Mouse (Mus musculus) brain, embryonic 14.5 days (tissue): Measurements from ENCODE around the gene Bcar1. TPM values are rescaled to one million over a fixed set of nuclear protein-coding genes. Genes with fewer than 3 reads are reported as not detected.

Source experiments
- DNase-seq: peaks from one replicate; pipeline ENCODE4 v3.0.0-alpha.2; 2011; ENCODE audit warnings: low read depth
- CTCF ChIP-seq: fragments of 200-500 bp; IDR thresholded peaks from 2 replicates; pipeline ENCODE4 v1.5.1; 2012; ENCODE audit warnings: inconsistent platforms, mild to moderate bottlenecking, moderate library complexity, borderline replicate concordance; ENCODE audit not compliant: insufficient read depth, insufficient read length; ENCODE audit errors: extremely low read depth
- POLR2A ChIP-seq: fragments of 200-500 bp; IDR thresholded peaks from 2 replicates; pipeline ENCODE4 v1.6.1; 2012; ENCODE audit warnings: mild to moderate bottlenecking, inconsistent platforms, borderline replicate concordance; ENCODE audit not compliant: poor library complexity, insufficient read depth, insufficient read length, severe bottlenecking; ENCODE audit errors: extremely low read depth
- polyA plus RNA-seq: library from polyadenylated mRNA; depleted of rRNA; stranded (reverse); fragments of >200 nt; gene quantifications from 2 replicates; pipeline ENCODE4 v1.2.3, GENCODE M21; 2012

Bcar1 gene
- polyA plus RNA-seq, 1 experiment, result 101 TPM

DNA sequence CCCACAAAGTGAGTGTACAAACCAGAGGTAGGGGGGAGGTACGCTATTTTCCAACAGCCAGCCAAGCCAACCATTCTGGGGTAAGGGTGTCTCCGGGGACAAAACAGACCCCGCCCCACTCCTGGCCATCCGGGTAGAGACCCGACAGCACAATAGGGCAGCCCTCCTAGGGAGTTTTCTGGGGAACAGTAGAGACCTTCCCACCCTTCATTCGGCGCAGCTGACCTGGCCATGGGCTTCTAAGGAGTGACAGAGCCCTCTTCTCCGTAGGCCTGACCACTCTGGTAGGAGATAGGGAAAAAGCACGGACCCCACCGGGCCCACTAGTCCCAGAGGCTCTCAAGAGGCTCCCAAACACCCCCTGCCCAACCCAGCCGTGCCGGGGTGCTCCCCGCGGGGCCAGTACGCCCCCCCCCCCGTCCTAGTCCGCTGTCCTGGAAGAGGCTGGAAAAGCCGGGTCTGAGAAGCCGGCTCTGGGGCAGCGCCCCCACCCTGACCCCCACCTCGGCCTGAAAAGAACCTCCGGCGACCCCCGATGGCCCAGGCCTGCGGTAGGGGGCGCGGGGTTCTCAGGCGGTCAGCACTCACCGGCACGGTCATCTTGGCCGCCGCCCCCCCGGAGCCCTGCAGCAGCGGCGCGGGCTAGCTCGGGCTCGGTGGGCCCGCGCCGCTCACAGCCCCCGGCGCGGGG lies 363 bp downstream of the Bcar1 start:
- no peak for TF ChIP-seq POLR2A
- TF ChIP-seq CTCF, result no peak
- DNase-seq, result peak; percentile 59

DNA sequence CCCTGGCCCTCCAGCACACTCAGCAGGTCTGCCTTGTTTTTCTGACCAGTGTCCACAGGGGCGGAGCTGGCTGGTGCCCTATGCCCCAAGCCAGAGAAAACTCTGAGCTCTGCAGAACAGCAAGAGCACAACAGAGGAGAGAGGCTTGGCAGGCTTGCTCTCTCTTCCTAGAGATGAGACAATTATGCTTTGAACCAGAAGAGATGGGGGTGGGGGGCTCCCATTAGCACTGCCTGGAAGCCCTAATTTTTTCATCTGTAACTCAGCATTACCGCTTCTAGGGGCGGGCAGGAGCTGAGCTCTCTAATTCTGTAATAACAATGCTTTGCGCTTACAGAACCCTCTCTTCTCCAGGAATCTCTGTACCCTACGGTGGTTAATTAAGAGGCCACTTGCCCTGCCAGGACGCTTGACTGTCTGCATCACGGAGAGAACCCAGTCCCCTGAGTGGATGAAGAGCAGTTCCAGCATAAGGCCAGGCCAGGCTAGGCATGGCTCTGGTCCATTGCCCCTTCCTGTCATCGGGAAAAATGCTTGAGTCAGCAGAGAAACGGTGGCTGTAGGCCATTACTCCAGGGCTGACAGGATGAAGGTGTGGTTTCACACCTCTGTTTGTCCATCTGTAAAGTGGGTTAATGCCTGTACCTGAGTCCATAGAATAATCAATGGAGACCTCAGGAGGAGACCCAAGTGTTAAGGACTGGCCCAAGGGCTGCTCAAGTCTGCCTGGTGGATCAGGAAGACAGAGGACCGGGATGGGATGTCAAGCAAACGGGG lies 1.2 kb downstream of the Bcar1 start:
- TF ChIP-seq CTCF, result no peak
- no peak for TF ChIP-seq POLR2A
- DNase-seq, result peak; percentile 81

DNA sequence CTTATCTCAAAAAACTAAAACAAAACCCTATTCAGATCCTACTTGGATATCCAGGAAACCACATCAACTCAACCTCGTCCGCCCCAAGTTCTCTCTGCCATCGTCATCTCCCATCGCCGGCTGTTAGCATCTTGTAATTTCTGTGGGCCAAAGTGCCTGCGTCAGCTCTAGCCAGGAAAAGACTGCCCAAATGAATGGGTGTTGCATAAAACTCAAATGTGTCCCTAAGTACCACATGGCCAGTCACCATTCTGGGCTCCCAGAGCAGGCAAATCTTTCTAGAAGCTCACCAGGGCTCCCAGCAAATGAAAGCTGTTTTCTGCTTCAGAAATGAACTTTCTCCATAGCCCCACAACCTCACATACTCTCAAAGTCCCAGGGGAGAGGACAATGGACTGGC lies 2.1 kb downstream of the Bcar1 start:
- TF ChIP-seq POLR2A, result no peak
- no peak for DNase-seq

DNA sequence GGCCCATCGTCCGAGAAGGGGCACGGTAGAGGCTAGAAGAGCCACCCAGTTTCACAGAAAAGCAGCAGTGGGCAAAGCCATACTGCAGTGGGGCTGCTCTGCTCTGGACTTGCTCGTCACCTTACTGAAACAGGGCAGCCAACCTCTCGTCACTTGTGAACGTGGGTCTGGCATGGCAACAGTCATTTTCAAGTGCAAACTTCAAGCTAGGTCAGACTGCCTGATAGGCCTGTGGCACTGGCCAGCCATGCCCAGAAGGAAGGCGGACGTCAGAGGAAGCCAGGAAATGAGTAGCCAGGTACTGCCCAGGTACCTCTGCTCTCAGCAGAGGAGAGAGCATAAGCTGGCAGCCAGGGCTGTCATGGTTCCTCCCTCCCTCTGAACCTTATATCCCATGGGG lies 2.6 kb downstream of the Bcar1 start:
- DNase-seq, result no peak
- TF ChIP-seq CTCF (no peak), POLR2A (no peak)

DNA sequence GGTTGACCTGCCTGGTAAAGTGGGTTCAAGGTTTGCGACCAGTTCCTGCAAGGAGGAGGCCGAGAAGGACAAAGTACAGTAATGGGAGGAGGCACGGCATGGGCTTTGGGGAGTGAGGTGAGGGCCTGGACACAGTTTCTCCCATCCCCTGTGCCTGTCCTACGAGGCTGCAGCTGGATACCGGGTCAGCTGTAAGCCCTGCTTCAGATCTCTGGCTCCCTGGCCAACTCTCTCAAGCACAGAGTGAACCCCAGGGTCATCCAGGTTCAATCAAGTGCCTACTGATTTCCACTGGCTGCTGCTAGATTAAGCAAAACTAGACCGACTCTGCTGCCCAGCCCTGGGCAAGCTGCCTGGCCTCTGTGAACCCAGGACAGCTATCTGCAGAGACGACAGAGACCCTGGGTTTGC lies 3.3 kb downstream of the Bcar1 start:
- DNase-seq, result no peak
- no peak for TF ChIP-seq POLR2A
- TF ChIP-seq CTCF, result no peak

DNA sequence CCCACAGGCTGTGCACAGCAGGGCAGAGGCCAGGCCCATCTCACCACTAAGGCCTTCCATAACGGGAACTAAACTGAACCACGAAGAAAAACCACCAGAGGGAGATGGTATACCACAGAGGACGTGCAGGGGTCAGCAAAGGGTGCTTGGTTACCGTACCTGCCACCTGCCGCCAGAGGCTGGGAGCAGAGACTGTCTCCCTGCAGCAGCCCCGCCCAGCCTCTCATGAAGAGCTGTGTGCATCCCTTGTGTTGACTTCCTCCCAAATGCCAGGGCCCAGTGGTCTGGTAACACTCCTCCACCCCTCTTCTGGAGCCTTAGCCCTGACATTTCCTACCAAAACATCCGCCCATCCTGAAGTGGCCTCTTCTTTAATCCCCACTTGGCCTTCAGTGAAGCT lies 4.0 kb downstream of the Bcar1 start:
- DNase-seq, result no peak
- TF ChIP-seq POLR2A, result no peak
- TF ChIP-seq CTCF, result no peak

DNA sequence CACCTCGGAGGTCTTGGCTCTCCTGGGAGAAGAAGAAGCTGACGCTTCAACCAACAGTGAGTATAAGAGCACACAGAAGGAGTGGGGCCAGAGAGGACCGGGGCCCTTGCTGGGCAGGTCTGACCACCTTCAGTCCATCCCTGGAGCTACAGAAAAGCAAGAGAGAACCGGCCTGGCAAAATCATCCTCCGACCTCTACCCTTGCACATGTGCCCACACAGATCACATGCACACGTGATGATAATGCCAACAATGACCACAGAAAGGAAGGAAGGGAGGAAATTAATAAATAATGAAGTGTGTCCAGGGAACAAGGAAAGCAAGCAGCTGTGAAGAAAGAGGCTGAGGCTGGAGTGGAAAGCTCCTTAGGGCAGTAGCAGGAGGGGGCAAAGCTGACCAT lies 4.7 kb downstream of the Bcar1 start:
- TF ChIP-seq POLR2A, result no peak
- TF ChIP-seq CTCF, result no peak
- no peak for DNase-seq

DNA sequence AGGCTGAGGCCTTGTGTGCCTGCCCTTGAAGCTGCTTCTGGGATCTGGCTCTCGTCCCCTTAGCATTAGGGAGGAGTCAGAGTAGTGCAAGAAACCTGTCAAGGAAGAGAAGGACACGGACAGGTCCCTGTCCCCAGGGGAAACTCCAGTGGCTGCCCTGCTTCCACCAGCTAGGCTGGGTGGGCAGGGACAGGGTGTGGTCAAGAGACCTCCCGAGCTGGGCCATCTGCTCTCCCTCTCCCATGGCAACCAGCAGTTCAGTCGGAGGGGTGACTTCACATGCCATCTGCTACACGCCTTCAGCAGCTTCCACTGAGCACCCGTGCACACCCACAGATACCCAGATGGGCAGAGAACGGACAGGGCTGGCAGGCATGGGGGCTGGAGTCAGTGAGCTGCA lies 7.3 kb downstream of the Bcar1 start:
- TF ChIP-seq POLR2A, result no peak
- TF ChIP-seq CTCF, result no peak

DNA sequence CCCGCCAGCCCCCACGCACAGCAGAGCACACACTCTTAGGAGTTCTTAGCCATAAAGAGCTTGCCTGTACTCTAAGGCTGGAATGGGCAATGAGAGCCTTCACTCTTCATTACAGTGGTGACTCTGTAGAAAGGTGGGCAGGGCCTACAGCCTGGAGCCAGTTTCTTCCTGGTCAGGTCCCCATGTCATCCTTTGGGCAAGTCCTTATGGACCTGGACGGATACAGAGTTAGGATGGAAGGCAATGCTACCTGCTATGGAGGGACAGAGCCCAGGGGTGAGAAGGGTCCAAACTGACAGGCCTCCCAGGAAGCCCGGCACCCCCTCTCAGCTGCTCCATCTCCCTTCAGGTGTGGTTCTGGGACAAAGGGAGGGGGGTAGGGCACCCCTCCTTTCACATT lies 7.8 kb downstream of the Bcar1 start:
- DNase-seq, result no peak
- no peak for TF ChIP-seq CTCF
- no peak for TF ChIP-seq POLR2A

More for the DNA sequence above, 7.3 kb downstream of the Bcar1 start:
- DNase-seq, result peak; percentile 83

DNA sequence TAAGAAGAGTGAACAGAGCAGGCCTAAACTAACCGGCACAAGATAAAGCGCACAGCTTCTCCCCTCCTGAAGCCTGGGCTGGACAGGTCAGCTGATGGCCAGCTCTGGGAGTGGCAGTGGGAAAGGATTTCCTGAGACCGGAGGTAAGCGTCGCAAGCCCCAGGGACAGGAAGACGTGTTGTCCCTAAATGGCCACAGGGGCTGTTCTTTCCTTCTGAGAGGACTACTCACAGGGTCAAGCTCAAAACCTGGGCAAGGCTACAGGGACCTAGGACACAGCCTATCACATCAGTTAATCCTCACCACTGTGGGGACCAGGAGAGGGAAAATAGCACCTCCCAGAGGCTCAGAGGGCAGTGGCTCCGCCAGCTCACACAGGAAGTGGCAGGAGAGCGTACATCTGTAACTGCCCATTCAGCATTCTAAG lies 8.3 kb downstream of the Bcar1 start:
- no peak for DNase-seq
- TF ChIP-seq CTCF (no peak), POLR2A (no peak)

DNA sequence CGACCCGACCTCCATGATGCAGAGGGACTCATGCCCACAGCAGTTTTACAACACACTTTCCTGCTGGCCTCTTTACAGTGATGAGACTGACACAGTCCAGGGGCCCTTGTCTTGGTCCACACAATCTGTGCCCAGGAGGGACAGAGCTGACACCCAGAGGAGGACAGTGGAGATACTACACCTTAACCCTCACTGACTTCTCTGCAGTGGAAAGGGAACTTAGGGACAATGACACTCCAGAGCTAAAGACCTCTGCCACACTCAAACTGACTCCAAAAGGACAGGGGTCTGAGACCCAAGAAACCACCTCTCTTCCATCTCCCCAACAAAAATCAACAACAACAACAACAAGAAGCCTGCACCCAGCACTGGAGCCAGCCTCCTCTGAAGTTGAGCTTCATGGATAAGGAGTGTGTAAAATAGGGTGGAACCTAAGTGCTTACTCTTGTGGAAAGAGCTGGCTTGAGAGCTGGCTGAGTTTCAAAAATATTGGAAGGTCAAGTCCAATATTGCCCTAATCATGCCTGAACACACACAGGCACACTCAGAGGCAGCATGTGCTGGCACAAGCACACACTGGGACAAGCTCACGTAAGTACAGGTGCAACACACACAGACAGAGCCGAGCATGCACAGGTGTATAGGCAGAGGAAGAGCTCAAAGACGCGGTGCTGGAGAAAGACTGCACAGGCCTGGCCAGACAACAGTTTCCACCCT lies 9.2 kb downstream of the Bcar1 start:
- TF ChIP-seq POLR2A (no peak), CTCF (no peak)
- no peak for DNase-seq
